Mouse (Mus musculus): ENCODE data around the gene Tubb4b. TPM values are rescaled to one million over a fixed set of nuclear protein-coding genes. Genes with fewer than 3 reads are reported as not detected.

Gene Tubb4b
- polyA plus RNA-seq, 1 experiment: 193 TPM

DNA sequence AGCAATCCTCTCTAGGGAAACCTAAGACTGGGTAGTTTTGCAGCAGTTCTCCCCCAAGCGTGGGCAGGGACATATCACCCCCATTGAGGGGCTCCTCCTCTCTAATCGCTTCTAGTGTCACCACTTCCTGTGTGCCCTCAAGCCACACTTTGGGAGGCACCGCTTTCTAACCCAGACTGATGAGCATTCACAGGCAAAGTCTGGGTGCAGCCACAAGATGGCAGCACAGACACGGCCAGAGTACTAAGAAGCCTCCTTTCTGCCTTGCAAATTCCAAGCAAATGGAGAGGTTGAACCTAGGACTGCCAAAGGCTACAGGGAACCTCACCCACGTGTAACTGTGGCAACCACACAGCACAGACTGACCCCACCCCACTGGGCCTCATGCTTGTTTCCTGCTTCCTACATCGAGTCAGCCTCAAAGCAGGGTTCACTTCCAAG is 31.2 kb downstream of the Tubb4b start:
- WGBS: 1% methylated on average over 6 of the region's 6 CpGs

DNA sequence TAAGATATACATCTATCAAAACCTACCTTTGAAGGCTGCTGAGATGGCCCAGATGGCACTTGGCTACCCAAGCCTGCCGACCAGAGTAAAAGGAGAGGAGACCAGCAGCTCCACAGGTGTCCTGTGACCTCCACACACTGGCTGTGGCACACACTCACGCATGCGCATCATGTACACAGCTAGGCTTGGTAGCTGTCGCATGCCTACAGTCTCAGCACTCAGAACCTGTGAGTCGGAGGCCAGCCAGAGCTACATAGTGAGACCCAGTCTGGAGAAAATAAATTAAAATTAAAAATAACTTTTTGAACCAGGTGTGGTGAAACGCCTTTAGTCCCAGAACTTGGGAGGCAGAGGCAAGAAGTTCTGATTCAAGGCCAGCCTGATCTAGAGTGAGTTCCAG is 36.7 kb downstream of the Tubb4b start:
- Histone ChIP-seq H3K4me3 (ENCODE audit: insufficient read depth, low read depth, low read length) (no peak overlapping the region), H3K27ac (ENCODE audit: insufficient read depth, low read depth, low read length) (no peak overlapping the region), H3K4me1 (ENCODE audit: control insufficient read depth, insufficient read depth, low read length) (peaks cover 10% of the 10 kb centered on the region)
- 87% methylated on average over 6 of the region's 6 CpGs for WGBS
- TF ChIP-seq POLR2A (IDR thresholded peaks at IDR 0.05; ENCODE audit: insufficient read depth, low read depth, low read length) (no peak), CTCF (IDR thresholded peaks at IDR 0.05; ENCODE audit: insufficient read depth, low read depth, low read length) (no peak)

More for the DNA sequence above, 31.2 kb downstream of the Tubb4b start:
- Histone ChIP-seq H3K27ac (ENCODE audit: insufficient read depth, low read depth, low read length) (no peak overlapping the region), H3K4me3 (ENCODE audit: insufficient read depth, low read depth, low read length) (no peak overlapping the region), H3K4me1 (ENCODE audit: control insufficient read depth, insufficient read depth, low read length) (peaks cover 5% of the 10 kb centered on the region)
- TF ChIP-seq CTCF (IDR thresholded peaks at IDR 0.05; ENCODE audit: insufficient read depth, low read depth, low read length): peak; percentile 66
- 0 out of 2 replicates have a peak, but pooled peaks have one; percentile 11 for TF ChIP-seq POLR2A (IDR thresholded peaks at IDR 0.05; ENCODE audit: insufficient read depth, low read depth, low read length)

DNA sequence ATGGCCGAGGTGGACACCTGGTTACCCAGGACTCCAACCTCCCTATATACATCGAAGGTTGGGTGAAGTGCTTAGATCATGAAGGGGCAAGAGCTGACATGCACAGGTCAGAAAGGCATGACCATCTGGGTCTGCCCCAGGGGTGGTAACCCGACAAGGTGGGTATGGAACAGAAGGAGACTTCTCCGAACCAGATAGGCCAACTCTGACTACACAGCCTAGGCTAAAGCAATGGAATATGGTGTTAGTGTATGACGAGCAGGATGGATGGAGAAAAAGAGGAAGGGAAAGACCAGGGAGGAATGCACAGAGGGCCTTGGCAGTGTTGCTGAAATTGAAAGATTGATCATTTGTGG is 37.9 kb downstream of the Tubb4b start:
- WGBS: 53% methylated on average over 5 of the region's 5 CpGs
- H3K4me1 ChIP-seq (ENCODE audit: control insufficient read depth, insufficient read depth, low read length): peaks cover 13% of the 10 kb centered on the region
- H3K27ac ChIP-seq (ENCODE audit: insufficient read depth, low read depth, low read length): no peak overlapping the region
- H3K4me3 ChIP-seq (ENCODE audit: insufficient read depth, low read depth, low read length): no peak overlapping the region
- no peak for TF ChIP-seq CTCF (IDR thresholded peaks at IDR 0.05; ENCODE audit: insufficient read depth, low read depth, low read length)
- no peak for TF ChIP-seq POLR2A (IDR thresholded peaks at IDR 0.05; ENCODE audit: insufficient read depth, low read depth, low read length)

DNA sequence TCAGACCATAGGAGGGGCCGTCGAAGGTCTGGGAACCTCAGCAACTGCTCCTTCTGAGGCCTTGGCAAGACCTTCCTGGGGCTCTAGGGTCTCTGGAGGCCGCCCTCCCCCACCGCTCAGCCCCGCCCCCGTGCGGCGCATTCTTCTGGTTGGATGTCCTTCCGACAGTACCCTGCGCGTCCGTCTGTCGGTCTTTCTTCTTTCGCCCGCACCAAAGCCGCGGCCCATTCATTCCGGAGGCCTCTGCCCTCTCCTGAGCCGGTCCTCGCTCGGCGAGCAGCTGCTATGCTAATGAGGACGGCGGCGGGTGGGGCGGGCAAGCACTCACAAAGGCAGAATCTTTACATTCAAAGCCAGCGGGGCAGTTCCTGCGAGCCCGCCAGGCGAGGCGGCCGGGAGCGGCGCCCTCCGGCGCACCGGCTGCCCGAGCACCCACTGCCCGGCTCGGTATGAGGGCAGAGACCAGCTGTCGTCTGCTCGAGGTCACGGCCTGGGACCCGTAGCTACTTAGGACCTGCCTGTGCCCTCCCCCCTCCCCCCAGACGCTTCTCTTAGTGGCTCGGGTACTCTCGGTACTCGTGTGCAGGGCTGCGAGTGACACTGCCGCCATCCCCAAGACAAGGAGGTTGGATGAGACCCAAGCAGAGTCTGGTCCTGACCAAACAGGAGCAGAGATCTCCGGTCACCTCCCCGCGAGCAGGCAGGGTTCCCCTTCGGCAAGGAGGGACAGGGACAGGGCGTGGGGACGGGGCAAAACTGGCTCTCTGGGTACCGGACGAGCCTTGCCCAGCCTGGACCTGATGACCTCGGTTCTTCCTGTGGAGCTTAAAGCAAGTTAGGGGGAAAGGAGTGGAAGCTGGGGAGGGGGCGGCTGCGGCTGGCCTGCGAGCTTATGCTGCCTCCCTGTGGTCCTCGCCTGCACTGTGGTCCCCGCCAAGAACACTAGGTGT is 38.6 kb downstream of the Tubb4b start:
- Histone ChIP-seq H3K4me1 (ENCODE audit: control insufficient read depth, insufficient read depth, low read length) (peaks cover 19% of the 10 kb centered on the region), H3K27ac (ENCODE audit: insufficient read depth, low read depth, low read length) (no peak overlapping the region), H3K4me3 (ENCODE audit: insufficient read depth, low read depth, low read length) (peak overlapping the region; percentile 37)
- TF ChIP-seq POLR2A (IDR thresholded peaks at IDR 0.05; ENCODE audit: insufficient read depth, low read depth, low read length) (no peak), CTCF (IDR thresholded peaks at IDR 0.05; ENCODE audit: insufficient read depth, low read depth, low read length) (no peak)
- 5% methylated on average over 64 of the region's 64 CpGs for WGBS

GRCm38 (mm10) chr2:25184496-25184895 is 40.0 kb downstream of the Tubb4b start:
- no peak for TF ChIP-seq CTCF (IDR thresholded peaks at IDR 0.05; ENCODE audit: insufficient read depth, low read depth, low read length)
- TF ChIP-seq POLR2A (IDR thresholded peaks at IDR 0.05; ENCODE audit: insufficient read depth, low read depth, low read length): no peak
- Histone ChIP-seq H3K27ac (ENCODE audit: insufficient read depth, low read depth, low read length) (no peak overlapping the region), H3K4me3 (ENCODE audit: insufficient read depth, low read depth, low read length) (no peak overlapping the region), H3K4me1 (ENCODE audit: control insufficient read depth, insufficient read depth, low read length) (peaks cover 32% of the 10 kb centered on the region)
- 83% methylated on average over 7 of the region's 7 CpGs for WGBS

GRCm38 (mm10) chr2:25183336-25183735 is 41.2 kb downstream of the Tubb4b start:
- TF ChIP-seq CTCF (IDR thresholded peaks at IDR 0.05; ENCODE audit: insufficient read depth, low read depth, low read length): no peak
- TF ChIP-seq POLR2A (IDR thresholded peaks at IDR 0.05; ENCODE audit: insufficient read depth, low read depth, low read length): no peak
- 78% methylated on average over 2 of the region's 2 CpGs for WGBS
- no peak overlapping the region for H3K27ac ChIP-seq (ENCODE audit: insufficient read depth, low read depth, low read length)
- no peak overlapping the region for H3K4me3 ChIP-seq (ENCODE audit: insufficient read depth, low read depth, low read length)
- H3K4me1 ChIP-seq (ENCODE audit: control insufficient read depth, insufficient read depth, low read length): peaks cover 35% of the 10 kb centered on the region

- H3K27ac ChIP-seq (ENCODE audit: insufficient read depth, low read depth, low read length): no peak overlapping the region
- H3K4me3 ChIP-seq (ENCODE audit: insufficient read depth, low read depth, low read length): peak overlapping the region; percentile 6; the same call in 1 of the 2 replicates
- no peak for TF ChIP-seq POLR2A (IDR thresholded peaks at IDR 0.05; ENCODE audit: insufficient read depth, low read depth, low read length)
- no peak for TF ChIP-seq CTCF (IDR thresholded peaks at IDR 0.05; ENCODE audit: insufficient read depth, low read depth, low read length)
- WGBS: 40% methylated on average over 6 of the region's 6 CpGs
- peaks cover 40% of the 10 kb centered on the region for H3K4me1 ChIP-seq (ENCODE audit: control insufficient read depth, insufficient read depth, low read length)
These were observed 41.8 kb downstream of the Tubb4b start for GRCm38 (mm10) chr2:25182664-25183063.

DNA sequence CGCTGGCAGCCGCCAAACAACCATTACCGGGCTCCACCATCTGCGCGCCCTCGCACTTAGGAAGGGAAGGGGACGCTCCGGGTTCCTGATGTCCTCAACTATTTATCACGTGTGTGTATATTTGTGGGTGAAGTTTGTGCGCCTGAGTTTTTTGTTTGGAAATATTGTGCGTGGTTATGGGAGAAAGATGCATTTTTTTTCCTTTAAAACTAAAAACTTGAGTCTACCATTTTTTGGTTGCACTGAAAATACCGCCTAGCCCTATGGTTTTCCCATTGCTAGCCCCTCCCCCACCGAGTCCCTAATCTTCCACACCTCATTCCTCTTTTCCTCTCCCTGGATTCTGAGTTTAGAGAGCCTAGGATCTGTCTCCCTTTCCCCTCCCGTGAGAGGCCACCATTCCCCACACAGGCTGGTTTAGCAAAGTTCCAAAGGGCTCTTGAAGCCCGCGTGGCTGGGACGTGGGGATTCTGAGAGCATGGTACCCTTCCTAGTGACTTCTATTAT is 42.6 kb downstream of the Tubb4b start:
- TF ChIP-seq POLR2A (IDR thresholded peaks at IDR 0.05; ENCODE audit: insufficient read depth, low read depth, low read length) (no peak), CTCF (IDR thresholded peaks at IDR 0.05; ENCODE audit: insufficient read depth, low read depth, low read length) (no peak)
- no peak overlapping the region for H3K27ac ChIP-seq (ENCODE audit: insufficient read depth, low read depth, low read length)
- H3K4me3 ChIP-seq (ENCODE audit: insufficient read depth, low read depth, low read length): peak overlapping the region; percentile 53
- H3K4me1 ChIP-seq (ENCODE audit: control insufficient read depth, insufficient read depth, low read length): peaks cover 47% of the 10 kb centered on the region
- 4% methylated on average over 17 of the region's 17 CpGs for WGBS

All from olfactory bulb, adult 2 months (tissue).